ENCODE assay signal across 8 mouse cellular contexts in genomic region chr11:109192673-109193557, GRCm38 (mm10). TPM values are rescaled to one million over a fixed set of nuclear protein-coding genes. Genes with fewer than 3 reads are reported as not detected.
DNase-seq lines count a peak whose midpoint lies in the region; ATAC-seq and TF ChIP-seq lines count a peak whose summit lies in the region.

No protein-coding gene starts in this region.

- H3K27ac ChIP-seq in hindbrain, postnatal 0 days = no peak overlapping the region

- DNase-seq in WW6 (ENCODE audit: low read depth, low spot score) = peak; percentile 61
- DNase-seq in cerebellum, adult 9-11 months = peak; percentile 57
- peak; percentile 91 for DNase-seq in hindbrain, postnatal 0 days (ENCODE audit: low spot score)
- DNase-seq in left cerebral cortex, adult 18-20 months (ENCODE audit: low spot score in 2 of 2) = peak; percentile 60 to 79
- DNase-seq in right cerebral cortex, postnatal 4 days = peak; percentile 78
- peak; percentile 68 for DNase-seq in yolk sac, embryonic 10.5 days (ENCODE audit: low spot score)

- no peaks in the 10 kb centered on the region for H3K27me3 ChIP-seq in hindbrain, postnatal 0 days (ENCODE audit: insufficient read depth, low read length)

- peak; percentile 95 for TF ChIP-seq CTCF in hindbrain, postnatal 0 days (IDR thresholded peaks at IDR 0.05; ENCODE audit: low read depth)

- H3K4me2 ChIP-seq in hindbrain, postnatal 0 days (ENCODE audit: low read depth, low read length) = 0 out of 2 replicates have a peak overlapping the region, but pooled peaks have one; percentile 3

- H3K4me1 ChIP-seq in hindbrain, postnatal 0 days (ENCODE audit: insufficient read depth, low read length) = no peaks in the 10 kb centered on the region; the same call in 1 of the 2 replicates

- no peak overlapping the region for H3K4me3 ChIP-seq in hindbrain, postnatal 0 days (ENCODE audit: low read length)

- no peak overlapping the region for H3K9ac ChIP-seq in hindbrain, postnatal 0 days (replicated peaks; ENCODE audit: low read length)

- no peaks in the 10 kb centered on the region for H3K36me3 ChIP-seq in hindbrain, postnatal 0 days (ENCODE audit: insufficient read depth, low read length)

- 25% methylated on average over 15 of the region's 15 CpGs for WGBS in hindbrain, postnatal 0 days

- peak; percentile 90 for ATAC-seq in frontal cortex, adult (ENCODE audit: low TSS enrichment)
- ATAC-seq in hindbrain, postnatal 0 days = peak; percentile 79
- ATAC-seq in megakaryocyte progenitor cell, adult 5-6 weeks (replicated peaks; ENCODE audit: poor library complexity) = peak; percentile 89

- no peaks in the 10 kb centered on the region for H3K9me3 ChIP-seq in hindbrain, postnatal 0 days (ENCODE audit: low read length)

RNA-seq across cellular contexts. Expression of gene E030025P04Rik, which starts 48.7 kb away (rescaled TPM):
- total RNA-seq in hindbrain, postnatal 0 days (2014; rRNA removed) = not detected in 2 replicates
- not detected in 2 replicates for polyA plus RNA-seq in hindbrain, postnatal 0 days (2015; fragmentation: Nextera tagmentation; extraction: Ambion mirVana)
- total RNA-seq in left cerebral cortex, adult 18-20 months (2021) = not detected
- total RNA-seq in megakaryocyte progenitor cell, adult 5-6 weeks (2015) = not detected in 2 replicates
- total RNA-seq in megakaryocyte progenitor cell, adult 5-6 weeks (2017) = not detected in 2 replicates
